Mouse (Mus musculus): ENCODE results near the gene Lcp1. TPM values are rescaled to one million over a fixed set of nuclear protein-coding genes. Genes with fewer than 3 reads are reported as not detected.

Lcp1 gene
- polyA plus RNA-seq, 1 experiment from 2014 or later: 12.9 TPM

DNA sequence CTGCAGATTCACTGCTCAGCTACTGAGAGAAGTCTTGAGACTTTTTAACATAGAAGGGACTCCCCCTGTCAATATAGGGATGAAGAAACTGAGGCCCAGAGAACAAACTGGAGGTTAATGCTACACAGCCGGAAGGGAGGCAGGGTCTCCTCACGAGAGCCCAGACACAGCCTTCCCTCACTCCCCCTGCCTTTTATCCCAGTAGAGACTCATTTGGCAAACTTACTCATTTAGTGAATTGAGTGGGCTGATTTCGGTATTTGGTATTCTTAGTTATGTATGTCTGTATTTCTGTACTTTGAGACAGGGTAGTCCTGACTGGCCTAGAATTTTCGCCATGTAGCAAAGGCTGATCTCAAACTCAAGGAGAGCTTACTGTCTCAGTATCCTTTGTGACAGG, 59.8 kb downstream of the Lcp1 start:
- no peak overlapping the region for H3K4me3 ChIP-seq
- H3K36me3 ChIP-seq: no peaks in the 10 kb centered on the region
- no peak overlapping the region for H3K4me2 ChIP-seq
- H3K4me1 ChIP-seq (replicated peaks): no peaks in the 10 kb centered on the region
- WGBS: 91% methylated on average over 4 of the region's 4 CpGs
- no peaks in the 10 kb centered on the region for H3K9me3 ChIP-seq
- no peak overlapping the region for H3K9ac ChIP-seq
- ATAC-seq (ENCODE audit: low FRiP score, low read depth): no peak
- no peaks in the 10 kb centered on the region for H3K27me3 ChIP-seq
- no peak overlapping the region for H3K27ac ChIP-seq (replicated peaks)

- Histone ChIP-seq H3K4me2 (no peak overlapping the region), H3K36me3 (no peaks in the 10 kb centered on the region), H3K27ac (replicated peaks) (no peak overlapping the region), H3K27me3 (no peaks in the 10 kb centered on the region), H3K9me3 (no peaks in the 10 kb centered on the region), H3K9ac (no peak overlapping the region), H3K4me1 (replicated peaks) (no peaks in the 10 kb centered on the region), H3K4me3 (no peak overlapping the region)
- whole genome bisulfite sequencing: 87% methylated on average over 10 of the region's 10 CpGs
- no peak for ATAC-seq (ENCODE audit: low FRiP score, low read depth)
These were observed 61.5 kb downstream of the Lcp1 start for GRCm38 (mm10) chr14:75192427-75192826.

- Histone ChIP-seq H3K36me3 (no peaks in the 10 kb centered on the region), H3K27ac (replicated peaks) (no peak overlapping the region), H3K4me3 (no peak overlapping the region), H3K4me2 (no peak overlapping the region), H3K9ac (no peak overlapping the region), H3K4me1 (replicated peaks) (no peaks in the 10 kb centered on the region), H3K27me3 (no peaks in the 10 kb centered on the region), H3K9me3 (no peaks in the 10 kb centered on the region)
- no peak for ATAC-seq (ENCODE audit: low FRiP score, low read depth)
- WGBS: 88% methylated on average over 10 of the region's 10 CpGs
These were observed 62.0 kb downstream of the Lcp1 start for GRCm38 (mm10) chr14:75192858-75193257.

DNA sequence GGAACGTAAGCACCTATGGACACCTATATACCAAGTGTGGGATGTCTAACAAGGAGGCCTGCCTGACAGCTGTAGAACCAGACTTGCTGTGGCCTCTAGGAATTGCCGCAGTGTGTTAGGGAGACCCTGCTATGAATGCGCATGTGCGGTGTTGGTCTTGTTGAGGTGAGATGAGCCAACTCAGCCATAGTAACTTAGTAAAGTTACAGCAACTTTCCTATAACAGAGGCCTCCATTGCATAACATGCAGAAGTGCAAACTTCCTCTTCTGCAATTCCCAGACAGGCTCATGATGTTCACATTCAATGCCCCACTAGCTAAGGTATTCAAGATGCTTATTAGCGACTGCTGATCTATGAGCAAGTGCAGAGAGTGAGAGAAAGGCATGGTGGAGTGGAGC, 64.6 kb downstream of the Lcp1 start:
- H3K4me3 ChIP-seq: no peak overlapping the region
- H3K4me2 ChIP-seq: no peak overlapping the region
- no peak overlapping the region for H3K27ac ChIP-seq (replicated peaks)
- H3K9me3 ChIP-seq: no peaks in the 10 kb centered on the region
- ATAC-seq (ENCODE audit: low FRiP score, low read depth): no peak
- no peaks in the 10 kb centered on the region for H3K4me1 ChIP-seq (replicated peaks)
- WGBS: 93% methylated on average over 5 of the region's 5 CpGs
- H3K27me3 ChIP-seq: no peaks in the 10 kb centered on the region
- H3K9ac ChIP-seq: no peak overlapping the region
- no peaks in the 10 kb centered on the region for H3K36me3 ChIP-seq

GRCm38 (mm10) chr14:75197027-75197426, 66.1 kb downstream of the Lcp1 start:
- H3K27ac ChIP-seq (replicated peaks): no peak overlapping the region
- no peak overlapping the region for H3K9ac ChIP-seq
- H3K36me3 ChIP-seq: no peaks in the 10 kb centered on the region
- H3K9me3 ChIP-seq: no peaks in the 10 kb centered on the region
- 41% methylated on average over 5 of the region's 5 CpGs for WGBS
- no peaks in the 10 kb centered on the region for H3K27me3 ChIP-seq
- no peaks in the 10 kb centered on the region for H3K4me1 ChIP-seq (replicated peaks)
- ATAC-seq (ENCODE audit: low FRiP score, low read depth): no peak
- no peak overlapping the region for H3K4me2 ChIP-seq
- no peak overlapping the region for H3K4me3 ChIP-seq

- no peaks in the 10 kb centered on the region for H3K9me3 ChIP-seq
- 67% methylated on average over 7 of the region's 7 CpGs for WGBS
- H3K4me3 ChIP-seq: no peak overlapping the region
- H3K27ac ChIP-seq (replicated peaks): no peak overlapping the region
- no peak for ATAC-seq (ENCODE audit: low FRiP score, low read depth)
- no peaks in the 10 kb centered on the region for H3K36me3 ChIP-seq
- no peaks in the 10 kb centered on the region for H3K27me3 ChIP-seq
- no peaks in the 10 kb centered on the region for H3K4me1 ChIP-seq (replicated peaks)
- no peak overlapping the region for H3K4me2 ChIP-seq
- no peak overlapping the region for H3K9ac ChIP-seq
These were observed 66.8 kb downstream of the Lcp1 start for GRCm38 (mm10) chr14:75197660-75198059.

- no peak for ATAC-seq (ENCODE audit: low FRiP score, low read depth)
- WGBS: 50% methylated on average over 6 of the region's 6 CpGs
These were observed 74.6 kb downstream of the Lcp1 start for GRCm38 (mm10) chr14:75205363-75206051.

DNA sequence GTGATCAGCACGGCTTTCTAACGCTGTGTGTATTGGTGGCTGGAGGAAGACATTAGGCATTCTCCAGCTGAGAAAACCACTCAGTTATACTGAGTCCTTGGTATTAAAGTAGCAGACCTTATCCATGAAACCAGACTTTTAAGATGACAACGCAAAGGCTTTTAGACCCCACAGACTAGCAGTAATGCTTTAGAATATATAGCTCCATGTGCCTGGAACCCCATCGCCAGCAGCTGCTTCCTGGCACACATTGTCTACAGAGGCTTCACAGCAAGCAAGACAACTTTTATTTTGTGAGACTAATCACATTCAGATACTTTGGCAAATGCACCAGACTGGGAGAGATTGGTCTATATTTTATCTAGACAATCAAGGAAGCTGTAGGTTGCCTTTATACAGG, 75.4 kb downstream of the Lcp1 start:
- Histone ChIP-seq H3K27me3 (no peaks in the 10 kb centered on the region), H3K36me3 (no peaks in the 10 kb centered on the region), H3K9me3 (no peaks in the 10 kb centered on the region), H3K9ac (no peak overlapping the region), H3K4me3 (no peak overlapping the region), H3K4me1 (replicated peaks) (no peaks in the 10 kb centered on the region), H3K27ac (replicated peaks) (no peak overlapping the region), H3K4me2 (no peak overlapping the region)
- WGBS: 72% methylated on average over 4 of the region's 4 CpGs
- ATAC-seq (ENCODE audit: low FRiP score, low read depth): no peak

More at GRCm38 (mm10) chr14:75205363-75206051, 74.6 kb downstream of the Lcp1 start:
- H3K27me3 ChIP-seq: no peaks in the 10 kb centered on the region
- no peaks in the 10 kb centered on the region for H3K9me3 ChIP-seq
- H3K4me2 ChIP-seq: no peak overlapping the region
- H3K27ac ChIP-seq (replicated peaks): no peak overlapping the region
- no peaks in the 10 kb centered on the region for H3K4me1 ChIP-seq (replicated peaks)
- H3K4me3 ChIP-seq: no peak overlapping the region
- no peaks in the 10 kb centered on the region for H3K36me3 ChIP-seq
- H3K9ac ChIP-seq: no peak overlapping the region

- H3K9ac ChIP-seq: no peak overlapping the region
- no peaks in the 10 kb centered on the region for H3K9me3 ChIP-seq
- 67% methylated on average over 6 of the region's 6 CpGs for WGBS
- no peak overlapping the region for H3K4me2 ChIP-seq
- H3K27me3 ChIP-seq: no peaks in the 10 kb centered on the region
- H3K36me3 ChIP-seq: no peaks in the 10 kb centered on the region
- H3K27ac ChIP-seq (replicated peaks): no peak overlapping the region
- no peak overlapping the region for H3K4me3 ChIP-seq
- H3K4me1 ChIP-seq (replicated peaks): 0 out of 2 replicates have a peak, but pooled peaks cover 2% of the 10 kb centered on the region
- ATAC-seq (ENCODE audit: low FRiP score, low read depth): no peak
These were observed 77.8 kb downstream of the Lcp1 start for GRCm38 (mm10) chr14:75208572-75209151.

DNA sequence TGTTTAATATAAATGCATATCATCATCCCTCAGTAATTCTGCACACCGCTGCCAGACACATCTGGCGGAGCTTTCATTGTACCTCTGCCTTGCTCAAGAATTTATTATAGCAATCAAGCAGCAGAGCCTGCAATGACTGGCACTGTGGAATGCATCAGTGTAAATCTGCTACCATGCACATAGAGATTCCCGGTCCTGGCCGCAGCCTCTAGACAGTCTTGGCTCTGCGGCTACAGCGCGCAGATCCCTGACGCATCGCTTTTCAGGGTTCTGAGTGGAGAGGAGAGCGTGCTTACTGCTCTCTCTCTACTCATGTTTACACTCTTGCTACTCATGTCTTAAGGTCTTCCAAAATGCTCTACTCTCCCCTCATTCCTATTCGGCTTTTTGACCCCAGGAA, 82.9 kb downstream of the Lcp1 start:
- 0 out of 2 replicates have a peak, but pooled peaks cover 7% of the 10 kb centered on the region for H3K4me1 ChIP-seq (replicated peaks)
- ATAC-seq (ENCODE audit: low FRiP score, low read depth): peak; percentile 77; the same call in 1 of the 2 replicates
- 69% methylated on average over 11 of the region's 11 CpGs for WGBS
- peak overlapping the region; percentile 25 for H3K4me2 ChIP-seq
- H3K27ac ChIP-seq (replicated peaks): no peak overlapping the region
- H3K4me3 ChIP-seq: no peak overlapping the region
- no peaks in the 10 kb centered on the region for H3K36me3 ChIP-seq
- no peak overlapping the region for H3K9ac ChIP-seq
- no peaks in the 10 kb centered on the region for H3K9me3 ChIP-seq
- no peaks in the 10 kb centered on the region for H3K27me3 ChIP-seq

GRCm38 (mm10) chr14:75218843-75219242, 87.9 kb downstream of the Lcp1 start:
- H3K27me3 ChIP-seq: no peaks in the 10 kb centered on the region
- 83% methylated on average over 2 of the region's 2 CpGs for WGBS
- no peak overlapping the region for H3K9ac ChIP-seq
- H3K9me3 ChIP-seq: no peaks in the 10 kb centered on the region
- ATAC-seq (ENCODE audit: low FRiP score, low read depth): 0 out of 2 replicates have a peak, but pooled peaks have one; percentile 17
- no peaks in the 10 kb centered on the region for H3K36me3 ChIP-seq
- no peak overlapping the region for H3K4me2 ChIP-seq
- H3K27ac ChIP-seq (replicated peaks): 0 out of 2 replicates have a peak overlapping the region, but pooled peaks have one; percentile 32
- H3K4me3 ChIP-seq: no peak overlapping the region
- H3K4me1 ChIP-seq (replicated peaks): peaks cover 8% of the 10 kb centered on the region; the same call in 1 of the 2 replicates

DNA sequence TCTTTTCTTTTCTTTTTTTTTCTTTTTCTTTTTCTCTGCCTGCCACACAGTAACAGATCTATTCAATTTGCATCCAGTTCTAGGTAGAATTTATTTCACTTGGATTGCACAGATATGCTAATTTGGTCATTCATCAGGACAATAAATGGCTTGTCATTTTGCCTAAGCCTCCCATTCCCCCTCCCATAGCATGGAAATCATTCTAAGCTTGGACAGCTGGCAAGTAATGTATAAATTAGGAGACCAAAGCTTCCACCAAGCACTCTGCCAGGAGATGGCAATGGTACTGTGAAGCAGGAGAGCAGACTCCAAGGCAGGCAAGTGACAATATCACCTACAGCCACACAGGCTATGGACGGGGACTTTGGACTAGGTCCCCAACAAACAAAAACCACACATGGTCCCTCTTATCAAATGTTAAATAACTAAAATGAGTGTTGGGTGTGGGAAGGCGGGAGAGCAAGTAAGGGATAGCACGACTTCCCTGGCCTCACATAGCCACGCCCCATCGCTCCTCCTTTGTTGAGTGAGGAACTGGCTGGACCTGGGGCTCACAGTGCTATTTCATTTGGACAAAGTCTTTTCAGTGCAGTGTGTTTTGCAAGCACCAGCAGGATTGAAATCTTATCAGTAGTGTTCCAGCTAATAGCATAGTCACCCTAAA, 88.5 kb downstream of the Lcp1 start:
- Histone ChIP-seq H3K9ac (no peak overlapping the region), H3K36me3 (no peaks in the 10 kb centered on the region), H3K27me3 (no peaks in the 10 kb centered on the region), H3K4me2 (no peak overlapping the region), H3K4me1 (replicated peaks) (peaks cover 5% of the 10 kb centered on the region; the same call in 1 of the 2 replicates), H3K9me3 (no peaks in the 10 kb centered on the region), H3K4me3 (no peak overlapping the region), H3K27ac (replicated peaks) (peak overlapping the region; percentile 32; the same call in 1 of the 2 replicates)
- peak; percentile 55; the same call in 1 of the 2 replicates for ATAC-seq (ENCODE audit: low FRiP score, low read depth)
- WGBS: 52% methylated on average over 5 of the region's 5 CpGs

Data from hindbrain, embryonic 15.5 days (tissue).